Mouse (Mus musculus): ENCODE measurements around the gene Cdk7.

The Cdk7 gene

GRCm38 (mm10) chr13:100730861-100731176 lies at the start of gene Cdk7:
Gene Cdk7, minus strand, starts transcription at chr13:100730939.
- DNase-seq (ENCODE audit: low read depth, low spot score), result peak; percentile 94
- H3K36me3 ChIP-seq (ENCODE audit: control insufficient read depth, insufficient read depth, low read length, poor library complexity, severe bottlenecking), result 0 out of 2 replicates have a peak, but pooled peaks cover 2% of the 10 kb centered on the region
- no peaks in the 10 kb centered on the region; the same call in 1 of the 2 replicates for H3K27me3 ChIP-seq (ENCODE audit: control insufficient read depth, insufficient read depth, low read length, poor library complexity, severe bottlenecking)

GRCm38 (mm10) chr13:100777491-100777890 lies 46.8 kb upstream of the Cdk7 start:
- no peak for DNase-seq (ENCODE audit: low read depth, low spot score)
- H3K36me3 ChIP-seq (ENCODE audit: control insufficient read depth, insufficient read depth, low read length, poor library complexity, severe bottlenecking), result no peaks in the 10 kb centered on the region
- no peaks in the 10 kb centered on the region for H3K27me3 ChIP-seq (ENCODE audit: control insufficient read depth, insufficient read depth, low read length, poor library complexity, severe bottlenecking)

DNA sequence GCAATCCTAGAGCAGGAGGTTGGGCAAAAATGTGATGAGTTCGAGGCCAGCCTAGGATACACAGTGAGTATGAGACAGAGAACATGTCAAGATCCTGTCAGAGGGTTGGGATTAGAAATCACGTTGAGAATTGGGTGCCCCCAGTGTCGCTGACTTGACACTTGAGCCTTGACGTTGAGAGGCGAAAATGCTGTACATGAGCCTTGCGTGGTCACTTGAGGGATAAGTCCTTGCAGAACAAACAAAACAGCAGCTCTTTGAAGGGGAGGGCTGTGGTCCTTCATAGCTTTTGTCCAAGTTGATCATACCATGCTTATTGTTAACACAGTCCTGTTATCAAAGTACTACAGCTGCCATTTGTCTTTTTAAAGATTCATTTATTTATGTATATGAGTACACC lies 46.0 kb upstream of the Cdk7 start:
- no peaks in the 10 kb centered on the region for H3K36me3 ChIP-seq (ENCODE audit: control insufficient read depth, insufficient read depth, low read length, poor library complexity, severe bottlenecking)
- H3K27me3 ChIP-seq (ENCODE audit: control insufficient read depth, insufficient read depth, low read length, poor library complexity, severe bottlenecking), result no peaks in the 10 kb centered on the region
- no peak for DNase-seq (ENCODE audit: low read depth, low spot score)

DNA sequence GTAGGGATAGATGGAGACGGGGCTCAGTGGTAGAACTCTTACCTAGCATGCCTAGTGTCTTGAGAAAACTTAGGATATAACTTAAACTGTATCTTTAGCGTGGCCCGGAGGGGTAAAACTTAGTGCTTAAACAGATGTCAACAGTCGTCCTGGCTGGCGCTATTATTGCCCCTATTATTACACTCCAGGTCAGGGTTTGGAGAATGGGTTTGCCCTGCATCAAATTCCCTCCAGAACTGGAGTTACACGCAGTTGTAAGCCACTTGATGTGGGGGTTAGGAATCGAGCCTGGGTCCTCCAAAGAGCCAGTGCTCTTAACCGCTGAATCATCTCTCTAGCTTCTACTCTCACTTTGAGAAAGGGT lies 45.3 kb upstream of the Cdk7 start:
- H3K27me3 ChIP-seq (ENCODE audit: control insufficient read depth, insufficient read depth, low read length, poor library complexity, severe bottlenecking), result no peaks in the 10 kb centered on the region
- DNase-seq (ENCODE audit: low read depth, low spot score), result no peak
- H3K36me3 ChIP-seq (ENCODE audit: control insufficient read depth, insufficient read depth, low read length, poor library complexity, severe bottlenecking), result no peaks in the 10 kb centered on the region

DNA sequence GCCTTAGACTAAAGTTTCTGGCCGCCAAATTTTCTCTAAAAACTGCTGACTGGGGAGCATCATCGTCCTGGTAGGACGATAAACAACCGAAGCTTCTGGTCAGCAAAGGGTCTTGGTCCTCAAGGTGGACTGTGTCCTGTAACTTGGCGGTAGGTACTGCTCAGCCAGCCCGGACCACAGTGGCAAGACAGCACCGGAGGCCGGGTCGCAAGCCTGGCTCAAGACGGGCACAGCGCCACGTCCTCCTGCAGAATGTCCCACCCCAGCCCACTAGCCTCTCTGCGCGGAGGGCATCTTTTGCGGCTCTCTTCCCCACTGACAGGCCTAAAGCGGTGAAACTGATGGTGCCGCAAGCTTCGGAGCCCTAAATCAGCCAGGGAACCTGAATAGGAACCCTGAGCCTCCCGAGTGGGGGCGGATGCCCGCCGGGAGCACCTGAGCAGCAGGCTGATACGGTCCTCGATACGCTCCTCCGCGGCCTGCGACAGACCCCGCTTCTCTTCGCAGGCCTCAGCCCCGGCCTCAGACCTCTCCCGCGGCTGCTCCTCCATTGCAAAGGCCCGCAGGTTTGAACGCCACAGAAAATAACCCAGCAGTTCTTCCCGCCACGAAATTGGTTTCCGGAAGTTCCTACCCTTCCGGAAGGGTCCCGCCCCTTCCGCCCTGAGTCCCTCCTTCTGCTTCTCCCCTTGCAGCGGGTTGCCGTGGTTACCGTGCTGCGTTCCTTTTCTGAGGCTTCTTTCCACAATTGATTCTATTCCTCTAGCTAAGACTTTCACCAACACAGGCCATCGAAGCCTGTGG lies 44.7 kb upstream of the Cdk7 start, which contains the start of gene Cenph:
Gene Cenph (minus strand): TSS at position 648 of the 804 bp plus-strand sequence.
- DNase-seq (ENCODE audit: low read depth, low spot score), result peak; percentile 91
- Histone ChIP-seq H3K27me3 (ENCODE audit: control insufficient read depth, insufficient read depth, low read length, poor library complexity, severe bottlenecking) (no peaks in the 10 kb centered on the region), H3K36me3 (ENCODE audit: control insufficient read depth, insufficient read depth, low read length, poor library complexity, severe bottlenecking) (no peaks in the 10 kb centered on the region)

- DNase-seq (ENCODE audit: low read depth, low spot score), result no peak
- Histone ChIP-seq H3K36me3 (ENCODE audit: control insufficient read depth, insufficient read depth, low read length, poor library complexity, severe bottlenecking) (no peaks in the 10 kb centered on the region), H3K27me3 (ENCODE audit: control insufficient read depth, insufficient read depth, low read length, poor library complexity, severe bottlenecking) (no peaks in the 10 kb centered on the region)
These were observed 44.0 kb upstream of the Cdk7 start for GRCm38 (mm10) chr13:100774704-100775103.

GRCm38 (mm10) chr13:100755329-100755728 lies 24.6 kb upstream of the Cdk7 start:
- no peaks in the 10 kb centered on the region for H3K36me3 ChIP-seq (ENCODE audit: control insufficient read depth, insufficient read depth, low read length, poor library complexity, severe bottlenecking)
- no peak for DNase-seq (ENCODE audit: low read depth, low spot score)
- no peaks in the 10 kb centered on the region for H3K27me3 ChIP-seq (ENCODE audit: control insufficient read depth, insufficient read depth, low read length, poor library complexity, severe bottlenecking)

DNA sequence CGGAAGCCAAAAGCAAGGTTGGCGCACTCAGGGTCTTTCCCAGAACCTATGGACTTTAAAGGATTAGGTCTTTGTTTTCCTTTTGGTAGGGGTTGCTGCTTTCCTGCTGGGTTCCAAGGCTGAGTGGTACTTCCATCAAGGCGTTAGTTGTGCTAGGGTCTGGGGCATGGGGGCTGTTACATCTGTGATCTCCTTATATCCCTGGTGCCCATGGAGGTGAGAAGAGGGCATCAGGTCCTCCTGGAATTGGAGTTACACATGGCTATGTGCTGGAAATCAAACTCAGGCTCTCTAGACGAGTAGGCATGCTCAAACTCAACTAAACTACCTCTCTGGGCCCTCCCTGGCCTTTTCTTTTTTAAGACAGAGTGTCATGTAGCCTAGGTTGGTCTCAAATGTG lies 23.4 kb upstream of the Cdk7 start:
- Histone ChIP-seq H3K27me3 (ENCODE audit: control insufficient read depth, insufficient read depth, low read length, poor library complexity, severe bottlenecking) (no peaks in the 10 kb centered on the region), H3K36me3 (ENCODE audit: control insufficient read depth, insufficient read depth, low read length, poor library complexity, severe bottlenecking) (no peaks in the 10 kb centered on the region)
- DNase-seq (ENCODE audit: low read depth, low spot score), result no peak

DNA sequence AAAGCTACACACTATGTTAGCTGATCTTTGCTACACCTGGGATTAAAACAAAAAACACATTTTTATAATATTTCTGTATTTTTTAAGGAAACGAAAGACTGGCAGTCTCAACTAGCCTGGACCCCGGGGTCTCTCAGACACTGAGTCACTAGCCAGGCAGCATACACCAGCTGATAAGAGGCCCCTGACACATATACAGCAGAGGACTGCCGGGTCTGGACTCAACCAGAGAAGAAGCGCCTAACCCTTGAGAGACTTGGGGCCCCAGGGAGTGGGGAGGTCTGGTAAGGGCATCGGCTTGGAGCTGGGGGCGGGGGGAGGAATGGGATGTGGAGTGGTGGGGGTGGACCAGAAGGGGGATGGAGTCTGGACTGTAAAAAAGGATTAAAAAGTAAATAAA lies 22.3 kb upstream of the Cdk7 start:
- DNase-seq (ENCODE audit: low read depth, low spot score), result no peak
- Histone ChIP-seq H3K27me3 (ENCODE audit: control insufficient read depth, insufficient read depth, low read length, poor library complexity, severe bottlenecking) (no peaks in the 10 kb centered on the region), H3K36me3 (ENCODE audit: control insufficient read depth, insufficient read depth, low read length, poor library complexity, severe bottlenecking) (no peaks in the 10 kb centered on the region)

DNA sequence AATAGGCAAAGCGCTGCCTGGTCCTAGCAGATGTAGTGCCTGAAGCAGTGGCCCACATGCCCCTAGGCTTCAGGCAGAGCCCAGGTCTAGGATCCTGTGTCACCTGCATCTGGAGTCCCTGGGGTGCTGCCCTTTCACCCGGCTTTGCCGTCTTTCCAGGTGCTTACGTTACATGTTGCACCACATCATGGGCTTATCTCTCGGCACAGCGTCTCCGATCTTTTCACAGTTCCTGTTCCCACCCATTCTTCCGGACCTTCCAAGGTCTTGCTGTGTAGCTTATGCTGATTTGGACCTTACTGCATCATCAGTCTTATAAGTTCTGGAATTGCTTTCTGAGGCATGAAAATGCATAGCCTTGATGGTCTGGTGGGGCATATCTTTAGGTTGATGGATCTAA lies 21.8 kb upstream of the Cdk7 start:
- no peaks in the 10 kb centered on the region for H3K27me3 ChIP-seq (ENCODE audit: control insufficient read depth, insufficient read depth, low read length, poor library complexity, severe bottlenecking)
- H3K36me3 ChIP-seq (ENCODE audit: control insufficient read depth, insufficient read depth, low read length, poor library complexity, severe bottlenecking), result no peaks in the 10 kb centered on the region
- no peak for DNase-seq (ENCODE audit: low read depth, low spot score)

- Histone ChIP-seq H3K27me3 (ENCODE audit: control insufficient read depth, insufficient read depth, low read length, poor library complexity, severe bottlenecking) (no peaks in the 10 kb centered on the region), H3K36me3 (ENCODE audit: control insufficient read depth, insufficient read depth, low read length, poor library complexity, severe bottlenecking) (no peaks in the 10 kb centered on the region)
- no peak for DNase-seq (ENCODE audit: low read depth, low spot score)
These were observed 20.7 kb upstream of the Cdk7 start for GRCm38 (mm10) chr13:100751402-100751801.

DNA sequence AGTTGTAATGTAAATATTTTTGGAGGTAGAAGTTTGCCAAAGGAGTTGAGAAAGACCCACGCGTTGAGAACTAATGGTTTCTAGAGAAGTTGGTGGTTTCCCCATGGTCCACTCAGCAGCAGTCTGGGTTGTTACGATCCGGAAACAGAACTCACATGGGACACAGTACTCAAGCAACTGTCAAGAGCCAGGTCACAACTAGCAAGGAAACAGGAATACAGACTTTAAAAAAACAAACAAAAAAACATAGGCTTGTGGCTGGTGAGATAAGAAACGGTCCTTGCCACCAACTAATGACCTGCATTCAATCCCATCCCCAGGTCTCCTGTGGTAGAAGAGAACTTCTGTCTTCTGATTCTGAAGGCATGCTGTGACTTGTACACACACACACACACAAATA lies 20.1 kb upstream of the Cdk7 start:
- DNase-seq (ENCODE audit: low read depth, low spot score), result peak; percentile 25
- Histone ChIP-seq H3K27me3 (ENCODE audit: control insufficient read depth, insufficient read depth, low read length, poor library complexity, severe bottlenecking) (no peaks in the 10 kb centered on the region), H3K36me3 (ENCODE audit: control insufficient read depth, insufficient read depth, low read length, poor library complexity, severe bottlenecking) (no peaks in the 10 kb centered on the region)

DNA sequence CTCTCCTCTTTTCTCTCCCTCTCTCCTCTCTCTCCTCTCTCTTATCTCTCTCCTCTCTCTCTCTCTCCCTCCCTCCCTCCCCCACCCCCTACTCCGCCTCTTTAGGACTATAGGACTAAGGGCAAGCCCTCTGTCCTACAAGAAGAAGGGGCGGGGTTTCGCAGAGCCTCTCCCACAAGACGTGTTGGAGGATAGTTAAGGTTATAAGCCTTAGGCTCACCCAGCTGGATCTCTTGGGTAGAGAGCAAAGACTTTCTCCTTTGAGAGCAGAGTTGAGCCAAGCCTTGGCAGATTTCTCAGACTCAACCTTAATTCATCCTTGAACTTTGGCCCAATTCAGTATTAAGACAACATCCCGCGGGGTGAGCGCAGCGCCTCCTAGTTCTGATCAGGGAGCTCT lies 17.9 kb upstream of the Cdk7 start:
- no peak for DNase-seq (ENCODE audit: low read depth, low spot score)

DNA sequence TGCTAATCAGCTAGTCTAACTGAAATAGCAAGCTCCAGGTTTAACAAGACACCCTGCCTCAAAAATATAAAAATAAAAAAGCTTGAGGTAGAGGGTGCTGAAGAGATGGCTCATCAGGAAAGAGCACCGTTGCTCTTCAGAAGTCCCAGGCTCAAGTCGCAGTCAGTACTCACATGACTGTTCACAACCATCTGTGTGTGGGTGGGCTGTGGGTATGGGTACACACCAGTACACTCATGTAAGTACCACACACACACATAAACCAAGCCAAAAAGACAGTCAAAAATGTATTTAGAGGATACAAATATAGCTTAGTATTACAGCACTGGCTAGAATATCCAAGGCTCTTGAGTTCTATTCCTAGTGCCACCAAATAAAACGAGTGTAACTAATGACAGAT lies 15.4 kb upstream of the Cdk7 start:
- Histone ChIP-seq H3K27me3 (ENCODE audit: control insufficient read depth, insufficient read depth, low read length, poor library complexity, severe bottlenecking) (no peaks in the 10 kb centered on the region), H3K36me3 (ENCODE audit: control insufficient read depth, insufficient read depth, low read length, poor library complexity, severe bottlenecking) (no peaks in the 10 kb centered on the region)
- DNase-seq (ENCODE audit: low read depth, low spot score), result no peak

More for the DNA sequence above, 17.9 kb upstream of the Cdk7 start:
- no peaks in the 10 kb centered on the region for H3K27me3 ChIP-seq (ENCODE audit: control insufficient read depth, insufficient read depth, low read length, poor library complexity, severe bottlenecking)
- no peaks in the 10 kb centered on the region for H3K36me3 ChIP-seq (ENCODE audit: control insufficient read depth, insufficient read depth, low read length, poor library complexity, severe bottlenecking)

GRCm38 (mm10) chr13:100744036-100744744 lies 13.5 kb upstream of the Cdk7 start, which contains the start of gene Mrps36:
Gene Mrps36, minus strand, starts transcription at chr13:100744659.
- Histone ChIP-seq H3K36me3 (ENCODE audit: control insufficient read depth, insufficient read depth, low read length, poor library complexity, severe bottlenecking) (no peaks in the 10 kb centered on the region; the same call in 1 of the 2 replicates), H3K27me3 (ENCODE audit: control insufficient read depth, insufficient read depth, low read length, poor library complexity, severe bottlenecking) (no peaks in the 10 kb centered on the region)
- DNase-seq (ENCODE audit: low read depth, low spot score), result peak; percentile 92
